Mouse (Mus musculus): ENCODE data around the gene Nelfb. TPM values are rescaled to one million over a fixed set of nuclear protein-coding genes. Genes with fewer than 3 reads are reported as not detected.

The Nelfb gene
- polyA plus RNA-seq, 1 experiment from 2014 or later: 22.3 TPM

DNA sequence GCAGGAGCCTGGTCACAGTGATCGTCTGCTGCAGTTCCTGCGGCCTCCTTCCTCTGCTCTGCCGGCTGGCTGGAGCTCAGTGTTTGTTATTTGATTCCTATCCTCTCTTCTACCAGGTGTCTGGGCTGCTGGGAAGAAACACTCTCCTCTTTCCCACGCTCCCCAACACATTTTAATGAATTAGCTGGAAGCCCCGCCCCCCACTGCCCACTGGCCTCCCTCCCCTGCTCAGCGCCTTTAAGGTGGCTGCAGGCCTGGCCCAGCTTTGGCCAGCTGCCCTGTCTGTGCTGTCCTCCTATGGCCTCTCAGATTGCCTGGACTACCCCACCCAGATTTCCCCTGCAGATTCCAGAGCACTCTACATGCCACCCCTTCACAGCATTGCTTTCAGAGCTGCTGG is 33.6 kb downstream of the Nelfb start:
- peaks cover 42% of the 10 kb centered on the region for H3K4me1 ChIP-seq (ENCODE audit: insufficient read depth)
- H3K27me3 ChIP-seq (ENCODE audit: insufficient read depth, low read length): peaks cover 31% of the 10 kb centered on the region

DNA sequence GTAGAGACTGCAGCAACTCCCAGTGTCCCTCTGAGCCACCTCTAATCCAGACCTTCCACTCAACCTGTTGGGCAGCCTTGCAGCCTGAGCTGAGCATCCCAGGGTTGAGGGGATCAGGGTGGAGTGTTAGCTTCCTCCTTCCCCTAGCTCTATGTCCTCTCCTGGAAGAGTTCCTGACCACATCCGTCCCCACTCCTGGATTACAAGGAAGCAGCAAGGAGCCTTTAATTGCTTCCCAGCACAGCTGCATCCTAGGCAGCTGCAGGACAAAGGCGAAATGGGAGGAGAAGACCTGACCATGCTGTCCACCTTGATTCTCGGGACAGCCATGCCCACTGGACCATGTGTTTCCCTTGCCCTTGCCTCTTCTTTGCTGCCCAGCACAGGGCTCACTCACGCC is 34.2 kb downstream of the Nelfb start:
- Histone ChIP-seq H3K4me1 (ENCODE audit: insufficient read depth) (peaks cover 44% of the 10 kb centered on the region), H3K9ac (replicated peaks) (no peak overlapping the region), H3K27ac (ENCODE audit: low read depth) (no peak overlapping the region), H3K4me3 (ENCODE audit: low read depth, low read length) (no peak overlapping the region), H3K27me3 (ENCODE audit: insufficient read depth, low read length) (peaks cover 28% of the 10 kb centered on the region), H3K9me3 (ENCODE audit: low read length) (no peaks in the 10 kb centered on the region), H3K36me3 (replicated peaks; ENCODE audit: insufficient read depth, low read length) (no peaks in the 10 kb centered on the region), H3K4me2 (ENCODE audit: low read depth, low read length) (no peak overlapping the region)
- WGBS (ENCODE audit: insufficient replicate concordance): 59% methylated on average over 4 of the region's 4 CpGs
- DNase-seq (no peak), ATAC-seq (no peak)
- no peak for TF ChIP-seq CTCF (IDR thresholded peaks at IDR 0.05; ENCODE audit: low read depth)
- no peak for TF ChIP-seq EP300 (IDR thresholded peaks at IDR 0.05; ENCODE audit: low read depth)

More for the DNA sequence above, 33.6 kb downstream of the Nelfb start:
- WGBS (ENCODE audit: insufficient replicate concordance): 69% methylated on average over 6 of the region's 6 CpGs
- no peak overlapping the region for H3K27ac ChIP-seq (ENCODE audit: low read depth)
- TF ChIP-seq CTCF (IDR thresholded peaks at IDR 0.05; ENCODE audit: low read depth) (no peak), EP300 (IDR thresholded peaks at IDR 0.05; ENCODE audit: low read depth) (no peak)
- no peaks in the 10 kb centered on the region for H3K36me3 ChIP-seq (replicated peaks; ENCODE audit: insufficient read depth, low read length)
- no peaks in the 10 kb centered on the region for H3K9me3 ChIP-seq (ENCODE audit: low read length)
- no peak overlapping the region for H3K4me2 ChIP-seq (ENCODE audit: low read depth, low read length)
- H3K9ac ChIP-seq (replicated peaks): no peak overlapping the region
- DNase-seq (peak; percentile 24), ATAC-seq (no peak)
- H3K4me3 ChIP-seq (ENCODE audit: low read depth, low read length): no peak overlapping the region

DNA sequence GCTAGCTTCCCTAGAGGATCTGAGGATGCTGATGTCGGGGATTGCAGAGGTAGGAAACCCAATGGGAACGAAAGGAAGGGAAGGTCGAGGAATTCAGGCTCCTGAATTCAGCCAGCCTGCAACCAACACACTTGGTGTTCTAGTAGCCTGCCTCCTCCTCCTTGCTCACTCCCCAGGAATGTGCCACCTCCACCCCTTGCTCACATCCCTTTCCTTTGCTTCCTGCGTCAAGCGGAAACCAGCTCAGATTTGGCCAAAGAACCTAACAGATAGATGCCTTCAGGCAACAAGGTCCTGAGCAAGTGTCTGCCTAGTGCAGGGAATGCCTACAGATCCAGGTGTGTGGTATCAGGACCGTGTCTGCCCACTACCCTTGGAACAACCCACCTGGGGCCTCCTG is 34.7 kb downstream of the Nelfb start:
- Histone ChIP-seq H3K27ac (ENCODE audit: low read depth) (no peak overlapping the region), H3K36me3 (replicated peaks; ENCODE audit: insufficient read depth, low read length) (no peaks in the 10 kb centered on the region), H3K27me3 (ENCODE audit: insufficient read depth, low read length) (peaks cover 26% of the 10 kb centered on the region), H3K9ac (replicated peaks) (no peak overlapping the region), H3K4me1 (ENCODE audit: insufficient read depth) (peaks cover 40% of the 10 kb centered on the region), H3K4me2 (ENCODE audit: low read depth, low read length) (no peak overlapping the region), H3K4me3 (ENCODE audit: low read depth, low read length) (no peak overlapping the region), H3K9me3 (ENCODE audit: low read length) (no peaks in the 10 kb centered on the region)
- TF ChIP-seq CTCF (IDR thresholded peaks at IDR 0.05; ENCODE audit: low read depth) (no peak), EP300 (IDR thresholded peaks at IDR 0.05; ENCODE audit: low read depth) (no peak)
- WGBS (ENCODE audit: insufficient replicate concordance): 65% methylated on average over 6 of the region's 6 CpGs
- DNase-seq (peak; percentile 15), ATAC-seq (no peak)

DNA sequence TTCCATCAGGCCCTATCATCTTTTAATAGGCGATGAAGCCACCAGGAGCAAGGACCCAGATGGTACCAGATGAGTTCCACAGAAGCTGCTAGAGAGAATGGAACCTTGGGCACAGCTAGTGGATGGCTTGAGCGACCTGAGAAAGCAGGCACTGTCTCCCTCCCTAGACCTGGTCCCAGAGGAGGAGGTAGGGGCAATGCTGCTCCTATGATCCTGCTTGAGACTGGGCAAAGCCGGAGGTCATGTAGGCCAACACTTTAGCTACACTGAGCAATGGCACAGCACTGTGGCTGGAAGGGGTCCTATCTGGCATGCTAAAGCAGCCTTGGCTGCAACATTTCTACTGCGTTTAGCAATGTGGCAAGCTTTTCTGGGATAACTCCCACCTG is 35.6 kb downstream of the Nelfb start:
- Histone ChIP-seq H3K27me3 (ENCODE audit: insufficient read depth, low read length) (peaks cover 18% of the 10 kb centered on the region), H3K4me2 (ENCODE audit: low read depth, low read length) (no peak overlapping the region), H3K4me3 (ENCODE audit: low read depth, low read length) (no peak overlapping the region), H3K9me3 (ENCODE audit: low read length) (no peaks in the 10 kb centered on the region), H3K4me1 (ENCODE audit: insufficient read depth) (peaks cover 31% of the 10 kb centered on the region), H3K27ac (ENCODE audit: low read depth) (no peak overlapping the region), H3K36me3 (replicated peaks; ENCODE audit: insufficient read depth, low read length) (no peaks in the 10 kb centered on the region), H3K9ac (replicated peaks) (no peak overlapping the region)
- WGBS (ENCODE audit: insufficient replicate concordance): 77% methylated on average over 4 of the region's 4 CpGs
- no peak for ATAC-seq
- no peak for DNase-seq
- no peak for TF ChIP-seq EP300 (IDR thresholded peaks at IDR 0.05; ENCODE audit: low read depth)
- TF ChIP-seq CTCF (IDR thresholded peaks at IDR 0.05; ENCODE audit: low read depth): no peak

DNA sequence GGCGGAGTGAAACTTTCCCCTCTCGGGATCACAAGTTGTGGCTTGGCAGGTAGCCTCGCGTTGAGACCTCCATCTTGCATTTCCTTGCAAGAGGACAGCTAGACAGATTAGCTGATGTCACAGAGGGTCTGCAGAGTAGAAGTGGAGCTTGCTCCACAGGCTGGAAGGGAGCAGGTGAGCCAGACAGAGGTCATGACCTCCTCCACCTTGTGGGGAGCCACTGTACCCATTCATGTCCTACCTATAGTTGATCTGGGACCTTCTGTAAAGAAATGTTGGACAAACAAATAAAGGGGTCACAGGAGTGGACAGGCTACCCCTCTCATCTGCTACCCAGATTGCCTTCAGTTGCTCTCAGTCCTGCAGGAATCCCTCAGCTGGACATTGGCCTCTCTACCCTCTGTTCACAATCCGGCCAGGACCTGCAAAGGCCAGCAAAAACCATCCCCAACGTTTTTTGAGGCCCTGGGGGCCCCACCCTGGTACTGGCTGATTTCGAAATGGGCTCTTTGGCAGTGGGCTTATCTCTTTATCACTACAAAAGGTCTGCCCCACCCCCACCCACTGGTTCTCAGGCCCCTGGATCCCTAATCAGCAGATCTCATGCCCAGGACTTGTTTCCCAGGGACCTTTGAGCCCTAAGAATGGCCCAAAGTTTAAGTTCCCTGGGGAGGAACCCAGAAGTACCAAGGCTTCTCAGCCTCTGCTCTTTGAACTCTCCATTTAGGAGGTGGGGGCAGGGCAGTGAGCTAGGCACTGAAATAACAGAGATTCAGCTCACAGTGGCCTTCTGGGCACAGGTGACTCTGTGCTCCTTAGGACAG is 36.2 kb downstream of the Nelfb start:
- H3K4me3 ChIP-seq (ENCODE audit: low read depth, low read length): no peak overlapping the region
- ATAC-seq (peak; percentile 28; the same call in 1 of the 2 replicates), DNase-seq (peak; percentile 27)
- no peak overlapping the region for H3K9ac ChIP-seq (replicated peaks)
- no peaks in the 10 kb centered on the region for H3K9me3 ChIP-seq (ENCODE audit: low read length)
- H3K36me3 ChIP-seq (replicated peaks; ENCODE audit: insufficient read depth, low read length): no peaks in the 10 kb centered on the region
- peaks cover 32% of the 10 kb centered on the region for H3K4me1 ChIP-seq (ENCODE audit: insufficient read depth)
- peaks cover 13% of the 10 kb centered on the region for H3K27me3 ChIP-seq (ENCODE audit: insufficient read depth, low read length)
- TF ChIP-seq EP300 (IDR thresholded peaks at IDR 0.05; ENCODE audit: low read depth) (no peak), CTCF (IDR thresholded peaks at IDR 0.05; ENCODE audit: low read depth) (no peak)
- H3K27ac ChIP-seq (ENCODE audit: low read depth): no peak overlapping the region
- no peak overlapping the region for H3K4me2 ChIP-seq (ENCODE audit: low read depth, low read length)
- WGBS (ENCODE audit: insufficient replicate concordance): 35% methylated on average over 7 of the region's 7 CpGs

DNA sequence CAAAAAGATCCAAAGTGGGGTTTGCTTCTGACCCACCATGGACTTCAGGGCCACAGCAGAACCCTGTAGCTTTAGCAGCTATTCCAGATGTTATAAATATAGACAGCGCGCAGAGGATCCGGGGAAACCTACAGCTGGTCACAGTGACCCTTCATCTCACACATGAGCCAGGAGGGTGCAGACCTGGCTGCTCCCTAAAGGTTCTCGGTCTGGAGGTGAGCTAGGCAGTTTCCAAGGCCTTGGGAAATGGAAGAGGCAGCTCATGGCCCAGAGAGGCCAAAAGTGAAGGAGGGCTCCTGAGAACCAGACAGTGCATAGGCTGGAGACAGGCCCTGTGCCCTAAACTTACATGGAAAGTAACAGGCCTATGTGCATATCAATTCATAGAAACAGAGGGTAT is 37.5 kb downstream of the Nelfb start:
- no peaks in the 10 kb centered on the region for H3K9me3 ChIP-seq (ENCODE audit: low read length)
- ATAC-seq: no peak
- no peak overlapping the region for H3K9ac ChIP-seq (replicated peaks)
- TF ChIP-seq CTCF (IDR thresholded peaks at IDR 0.05; ENCODE audit: low read depth) (no peak), EP300 (IDR thresholded peaks at IDR 0.05; ENCODE audit: low read depth) (no peak)
- no peak for DNase-seq
- no peak overlapping the region for H3K27ac ChIP-seq (ENCODE audit: low read depth)
- no peak overlapping the region for H3K4me2 ChIP-seq (ENCODE audit: low read depth, low read length)
- H3K4me3 ChIP-seq (ENCODE audit: low read depth, low read length): no peak overlapping the region
- H3K27me3 ChIP-seq (ENCODE audit: insufficient read depth, low read length): 0 out of 2 replicates have a peak, but pooled peaks cover 4% of the 10 kb centered on the region
- 89% methylated on average over 4 of the region's 4 CpGs for WGBS (ENCODE audit: insufficient replicate concordance)
- H3K4me1 ChIP-seq (ENCODE audit: insufficient read depth): peaks cover 39% of the 10 kb centered on the region
- no peaks in the 10 kb centered on the region for H3K36me3 ChIP-seq (replicated peaks; ENCODE audit: insufficient read depth, low read length)
